Mouse (Mus musculus) thymus, adult 2 months (tissue): ENCODE measurements around the gene Apba1.

Experiments
- CTCF ChIP-seq: fragments of 200-500 bp; IDR thresholded peaks from 2 replicates; pipeline ENCODE4 v1.5.1; 2012; ENCODE audit warnings: mild to moderate bottlenecking, control low read depth, low read length, moderate library complexity, borderline replicate concordance; ENCODE audit not compliant: control insufficient read depth, poor library complexity, insufficient read depth; ENCODE audit errors: extremely low read depth
- POLR2A ChIP-seq: fragments of 200-500 bp; IDR thresholded peaks from 2 replicates; pipeline ENCODE4 v1.6.1; 2012; ENCODE audit warnings: mild to moderate bottlenecking, low read length, control low read depth, moderate library complexity; ENCODE audit not compliant: control insufficient read depth, poor library complexity, insufficient read depth; ENCODE audit errors: extremely low read depth

- TF ChIP-seq CTCF, result no peak
- no peak for TF ChIP-seq POLR2A
These were observed 205.8 kb downstream of the Apba1 start for GRCm38 (mm10) chr19:23964401-23964910.
